Mouse (Mus musculus) T-helper 17 cell (primary cell): Measurements from ENCODE around the gene Dnah14.

Experiments used
- in situ Hi-C, 2 experiments: fragments of 300-600 bp; cut with MboI, MseI; formaldehyde crosslinking; loops; 1 replicate in 1 of 2; 2 replicates in 1 of 2; pipeline ENCODE4 v1.15.1; 2025; ENCODE audit warnings: high pct_unique_total_duplicates in 2 of 2

Gene Dnah14

DNA sequence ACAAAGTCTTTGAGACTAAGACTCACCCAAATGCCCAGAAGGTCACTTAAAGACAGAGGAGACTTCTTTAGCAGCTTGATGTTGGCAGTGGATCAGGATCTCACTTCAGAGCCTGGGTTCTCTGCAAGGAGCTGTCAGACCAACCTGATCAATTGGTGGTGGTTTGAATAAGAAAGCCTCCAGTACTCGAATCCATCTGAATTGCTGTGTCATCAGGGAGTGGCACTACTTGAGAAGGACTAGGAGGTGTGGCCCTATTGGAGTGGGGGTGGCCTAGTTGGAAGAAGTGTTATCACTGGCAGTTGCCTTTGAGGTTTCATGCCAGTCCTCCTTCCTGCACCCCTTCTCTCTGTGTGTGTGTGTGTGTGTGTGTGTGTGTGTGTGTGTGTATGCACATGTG lies 200.2 kb downstream of the Dnah14 start:
- in situ Hi-C loops, result no loop called here

DNA sequence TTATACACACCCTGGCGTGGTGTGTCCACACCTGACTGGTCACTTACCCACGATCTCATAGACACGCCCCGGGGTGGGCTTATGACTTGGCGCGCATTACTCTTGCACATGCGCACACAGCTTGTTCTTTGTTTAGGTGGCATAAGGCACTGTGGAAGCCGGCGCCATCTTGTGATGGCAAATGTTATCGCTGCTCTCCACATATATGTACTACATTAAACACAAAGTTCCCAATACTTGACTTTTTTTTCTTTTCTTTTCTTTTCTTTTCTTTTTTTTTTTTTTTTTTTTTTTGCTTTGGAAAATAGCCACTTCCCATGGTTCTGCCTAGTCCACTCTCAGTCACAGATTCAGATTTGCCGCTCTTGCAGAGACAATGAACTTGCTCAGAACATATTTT lies 206.2 kb downstream of the Dnah14 start:
- in situ Hi-C loops, result loop anchor here in 1 of 2 experiments (10.0 kb wide), 1 partner anchor 488 kb away; no protein-coding TSS in a partner anchor

DNA sequence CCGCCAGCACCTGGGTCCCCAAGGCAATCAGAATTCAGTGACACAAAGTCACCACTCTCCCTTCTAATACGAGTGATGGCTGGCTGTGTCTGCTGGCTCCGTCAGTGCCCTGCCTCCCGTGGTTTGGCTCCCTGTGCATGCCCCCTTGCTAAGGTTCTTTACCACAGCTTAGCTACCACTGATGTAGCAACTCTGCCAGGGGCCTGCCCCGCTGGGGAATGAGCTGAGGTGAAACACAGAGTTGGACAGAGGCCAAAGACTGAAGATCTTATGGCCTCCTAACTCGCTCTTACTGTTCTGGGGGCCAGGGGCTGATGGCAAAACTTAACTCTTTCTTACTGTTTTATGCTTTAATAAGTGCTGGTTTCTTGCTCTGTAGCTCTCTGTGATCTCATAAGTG lies 213.6 kb downstream of the Dnah14 start:
- in situ Hi-C loops, result loop anchor here in 1 of 2 experiments (10.0 kb wide), 1 partner anchor 495 kb away; no protein-coding TSS in a partner anchor

DNA sequence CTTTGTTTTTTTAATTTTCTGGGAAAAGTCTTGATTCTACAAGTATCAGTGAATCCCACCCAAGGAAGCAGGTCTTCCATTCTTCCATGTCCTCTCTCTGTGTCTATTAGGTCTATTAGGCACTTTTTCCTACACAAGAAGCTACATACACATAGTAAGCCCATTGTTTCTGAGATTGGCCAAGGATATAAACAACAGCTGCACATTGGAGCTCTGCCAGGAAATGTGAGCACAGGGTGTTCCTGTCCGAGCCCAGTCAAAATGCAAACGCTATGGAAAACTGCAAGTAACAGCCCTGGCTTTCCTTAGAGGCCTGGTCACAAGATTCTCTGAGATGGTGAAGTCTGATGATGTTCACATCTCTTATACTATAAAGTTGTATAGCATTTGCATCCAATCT lies 217.2 kb downstream of the Dnah14 start:
- in situ Hi-C loops, result no loop called here

DNA sequence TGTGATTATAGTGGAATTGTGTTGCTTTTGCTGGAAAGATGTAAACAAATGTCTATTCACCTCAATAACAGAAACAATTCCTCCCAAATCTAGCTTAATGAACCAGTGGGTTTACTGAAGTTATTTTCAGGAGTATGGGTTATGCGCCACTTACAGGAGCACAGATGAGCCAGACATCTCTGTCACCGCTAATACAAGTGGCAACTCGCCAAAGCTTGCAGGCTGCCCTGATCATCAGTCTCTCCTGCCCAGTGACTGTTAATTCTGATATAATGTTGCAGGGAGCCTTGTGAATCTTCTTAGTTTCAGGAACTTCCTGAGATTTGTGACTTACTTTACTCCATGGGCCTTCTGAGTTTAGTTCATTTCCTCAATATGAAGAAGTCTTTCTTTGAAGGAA lies 223.6 kb downstream of the Dnah14 start:
- in situ Hi-C loops, result no loop called here

DNA sequence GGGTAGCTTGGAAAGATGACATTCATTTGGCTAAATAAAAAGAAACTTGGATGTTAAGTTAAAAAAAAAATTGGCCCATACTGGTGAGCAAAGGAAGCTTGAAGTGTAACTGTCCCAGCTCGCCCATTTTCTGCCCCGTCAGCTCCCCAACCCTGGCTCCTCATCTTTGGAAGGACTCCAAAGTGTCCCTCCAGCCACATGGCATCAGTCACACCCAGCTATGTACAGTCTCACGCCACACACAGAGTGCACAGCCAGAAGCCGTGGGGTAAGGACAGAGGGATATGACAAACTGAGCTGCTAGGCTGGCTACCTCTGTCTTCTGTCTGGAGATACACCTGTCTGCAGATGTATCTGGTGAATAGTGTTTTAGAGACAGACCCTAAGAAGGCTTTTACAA lies 224.3 kb downstream of the Dnah14 start:
- in situ Hi-C loops, result no loop called here

DNA sequence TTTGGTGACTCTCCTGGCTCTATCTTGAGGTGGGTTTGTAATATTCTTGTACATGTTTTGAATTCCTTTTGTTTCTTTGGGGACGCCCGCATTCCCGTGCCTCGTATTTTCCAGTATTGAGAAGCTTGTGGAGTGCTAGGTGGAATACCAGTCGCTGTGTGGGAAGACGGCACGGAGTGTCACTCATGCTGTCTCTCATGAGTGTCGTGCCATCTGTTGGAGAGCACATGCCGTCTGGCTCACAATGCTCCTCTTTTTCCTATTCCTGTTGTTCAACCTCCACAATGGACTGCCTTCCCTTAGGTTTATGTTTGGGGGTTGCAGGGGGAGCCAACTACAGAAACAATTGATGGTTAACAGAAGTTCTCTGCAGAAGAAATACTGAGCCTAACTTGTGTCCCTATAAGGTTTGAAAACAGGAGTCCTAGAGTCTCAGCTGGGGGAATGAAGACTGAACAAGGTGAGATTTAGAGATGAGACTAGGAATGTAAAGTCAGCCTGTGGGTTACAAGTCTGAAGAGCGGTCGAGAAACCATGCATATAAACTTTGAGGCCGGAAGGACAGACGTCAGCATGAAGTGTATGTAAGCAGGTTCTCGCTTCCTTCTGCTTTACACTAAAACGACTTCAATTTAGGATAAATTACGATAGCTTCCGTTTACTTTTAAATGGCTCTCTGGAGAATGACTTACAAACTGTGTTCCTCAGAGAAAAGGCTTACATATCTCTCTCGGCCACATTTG lies 235.3 kb downstream of the Dnah14 start:
- in situ Hi-C loops, result no loop called here

DNA sequence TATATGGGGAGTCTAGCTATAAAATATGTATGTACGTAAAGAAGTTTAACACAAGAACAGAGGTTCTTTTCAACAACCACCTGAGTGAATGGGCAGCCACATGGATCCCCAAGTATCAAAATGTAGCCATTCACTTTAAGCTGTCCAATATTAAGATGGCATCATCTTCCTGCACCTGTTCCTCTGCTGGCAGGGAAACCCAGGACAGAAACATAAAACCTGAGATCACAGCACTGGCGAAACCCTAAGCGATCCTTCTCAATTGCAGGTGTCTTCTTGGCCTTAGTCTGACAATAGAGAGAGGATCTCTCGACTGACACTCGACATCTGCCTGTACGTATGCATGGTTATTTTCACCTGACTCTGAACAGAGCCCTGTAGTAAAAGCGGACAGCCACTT lies 250.4 kb downstream of the Dnah14 start:
- in situ Hi-C loops, result loop anchor here in 1 of 2 experiments (5.0 to 25.0 kb wide), 2 partner anchors 36 to 964 kb away; partner anchors contain the start of gene Sde2

DNA sequence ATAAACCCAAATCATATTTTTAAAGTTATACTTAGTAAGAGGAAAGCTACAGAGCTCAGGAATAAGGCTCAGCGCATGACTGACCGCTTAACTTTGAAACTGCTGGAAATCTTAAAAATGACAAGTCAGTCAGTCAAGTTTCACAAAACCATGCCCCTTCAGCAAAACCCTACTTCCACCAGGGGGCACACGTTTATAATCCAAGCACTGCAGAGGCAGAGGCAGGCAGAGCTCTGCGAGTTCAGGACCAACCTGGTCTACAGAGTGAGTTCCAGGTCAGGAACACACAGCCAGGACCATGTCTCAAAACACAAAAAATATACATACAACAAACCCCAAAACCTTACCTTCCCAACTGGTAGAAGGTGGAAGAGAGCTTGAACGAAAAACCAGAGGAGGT lies 252.0 kb downstream of the Dnah14 start:
- in situ Hi-C loops, result loop anchor here in 1 of 2 experiments (5.0 to 25.0 kb wide), 2 partner anchors 34 to 966 kb away; partner anchors contain the start of gene Sde2

DNA sequence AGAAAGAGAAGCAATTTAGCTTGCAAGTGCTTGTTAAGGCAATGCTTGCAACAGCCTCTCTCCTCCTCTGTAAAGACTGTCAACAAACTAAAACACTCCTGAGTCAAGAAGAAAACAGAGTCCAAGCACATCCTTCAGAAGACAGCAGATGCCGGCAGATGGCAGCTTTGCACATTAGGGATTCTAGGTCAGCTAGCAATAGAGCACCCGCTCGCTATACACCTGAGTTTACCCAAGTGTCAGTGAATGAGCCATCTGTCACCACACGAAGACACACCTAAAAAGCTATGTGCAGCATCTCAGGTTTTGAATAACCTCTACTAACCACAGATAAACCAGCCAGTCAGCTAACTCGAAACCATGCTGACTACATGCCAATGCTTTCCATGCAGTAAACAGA lies 256.4 kb downstream of the Dnah14 start:
- in situ Hi-C loops, result loop anchor here in 1 of 2 experiments (10.0 to 25.0 kb wide), 2 partner anchors 970 to 1392 kb away; partner anchors contain the start of genes Disp1 and Sde2

DNA sequence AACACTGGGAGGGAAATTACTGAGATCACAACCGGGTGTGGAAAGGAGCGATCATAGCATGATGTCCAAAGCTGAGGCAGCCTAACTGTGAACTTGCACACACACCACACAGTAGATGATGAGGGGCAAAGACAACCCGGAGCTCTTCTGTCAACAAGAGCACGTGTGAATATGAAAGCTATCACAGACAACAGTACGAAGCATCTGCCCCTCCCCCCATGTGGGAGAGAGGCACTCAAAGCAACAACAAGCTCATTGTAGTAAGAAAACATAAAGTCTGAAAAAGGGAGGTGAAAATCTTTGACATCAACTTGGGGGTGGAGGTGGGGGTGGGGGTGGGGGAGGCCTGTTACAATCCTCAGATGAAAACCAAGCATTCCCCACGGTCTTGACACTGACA lies 256.8 kb downstream of the Dnah14 start:
- in situ Hi-C loops, result loop anchor here in 1 of 2 experiments (10.0 to 25.0 kb wide), 2 partner anchors 971 to 1392 kb away; partner anchors contain the start of genes Disp1 and Sde2

DNA sequence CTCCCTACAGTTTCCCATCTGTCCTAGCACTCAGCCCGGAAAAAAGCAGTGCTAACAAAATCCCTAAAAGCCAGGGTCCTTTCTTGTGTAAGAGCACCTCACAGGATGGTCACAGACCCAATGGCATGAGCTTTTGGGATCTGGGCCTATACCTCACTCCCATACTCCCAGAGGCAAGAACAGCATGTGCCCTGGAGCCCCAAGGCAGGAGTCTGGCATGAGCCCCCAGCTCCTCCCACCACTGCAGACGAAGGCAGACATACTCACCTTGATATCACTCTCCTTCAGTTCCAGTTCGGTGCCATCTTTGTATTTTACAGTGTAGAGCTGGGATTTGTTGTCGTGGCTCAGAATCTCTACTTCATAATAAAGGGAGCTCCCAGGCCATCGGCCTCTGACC lies 261.8 kb downstream of the Dnah14 start:
- in situ Hi-C loops, result loop anchor here in 1 of 2 experiments (10.0 to 25.0 kb wide), 2 partner anchors 976 to 1387 kb away; partner anchors contain the start of genes Disp1 and Sde2

DNA sequence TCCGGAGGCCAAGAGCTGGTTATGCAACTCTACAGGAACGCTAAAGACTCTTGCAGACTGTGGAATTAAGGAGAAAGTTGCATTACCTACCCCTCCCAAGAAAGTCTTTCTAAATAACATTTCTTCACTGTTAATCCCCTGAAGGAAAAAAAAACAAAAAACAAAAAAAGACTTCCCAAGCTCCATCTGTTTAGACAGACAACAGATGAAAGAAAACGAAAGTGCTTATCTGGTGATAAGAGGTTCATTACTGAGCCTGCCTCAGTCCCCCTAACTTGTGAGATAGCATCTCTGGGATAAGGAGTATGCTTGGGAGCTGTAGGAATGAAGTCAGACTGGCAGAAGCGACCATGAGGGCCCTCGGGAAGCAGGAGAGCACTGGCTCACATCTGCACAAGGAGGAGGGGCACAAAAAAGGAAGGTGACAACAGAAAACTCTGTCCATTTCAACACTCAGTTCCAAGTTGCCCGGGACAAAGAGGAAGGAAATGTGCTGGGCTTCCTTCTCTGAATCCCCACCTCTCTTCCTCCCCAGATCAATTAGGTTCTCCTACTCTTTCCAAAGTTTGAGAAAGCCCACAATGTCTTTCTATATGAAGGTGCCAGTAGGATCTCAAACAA lies 263.5 kb downstream of the Dnah14 start:
- in situ Hi-C loops, result loop anchor here (5.0 to 25.0 kb wide), 4 partner anchors 42 to 1465 kb away; partner anchors contain the start of genes Disp1 (in 1 of the 2) and Sde2 (in 1 of the 2)

DNA sequence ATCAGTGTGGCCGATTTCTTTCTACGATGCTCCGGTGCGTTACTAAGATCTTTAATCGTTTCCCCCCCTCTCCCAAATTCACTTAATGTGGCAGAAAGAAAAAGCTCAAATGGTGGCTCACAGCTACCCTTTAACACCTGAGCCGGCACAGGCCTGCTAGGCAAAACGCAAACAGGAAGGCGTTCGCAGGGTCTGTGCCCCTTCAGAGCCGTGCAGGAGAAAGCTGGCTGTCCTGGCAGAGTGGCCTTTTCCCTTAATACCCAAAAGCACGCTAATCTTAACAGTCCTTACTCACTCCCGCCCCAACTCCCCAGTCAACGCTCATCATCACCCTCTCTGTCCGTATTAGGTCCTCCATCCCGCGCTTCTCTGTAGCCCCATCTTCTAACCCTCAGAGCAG lies 265.0 kb downstream of the Dnah14 start:
- in situ Hi-C loops, result loop anchor here (5.0 to 25.0 kb wide), 3 partner anchors 41 to 1467 kb away; partner anchors contain the start of gene Sde2 (in 1 of the 2)

DNA sequence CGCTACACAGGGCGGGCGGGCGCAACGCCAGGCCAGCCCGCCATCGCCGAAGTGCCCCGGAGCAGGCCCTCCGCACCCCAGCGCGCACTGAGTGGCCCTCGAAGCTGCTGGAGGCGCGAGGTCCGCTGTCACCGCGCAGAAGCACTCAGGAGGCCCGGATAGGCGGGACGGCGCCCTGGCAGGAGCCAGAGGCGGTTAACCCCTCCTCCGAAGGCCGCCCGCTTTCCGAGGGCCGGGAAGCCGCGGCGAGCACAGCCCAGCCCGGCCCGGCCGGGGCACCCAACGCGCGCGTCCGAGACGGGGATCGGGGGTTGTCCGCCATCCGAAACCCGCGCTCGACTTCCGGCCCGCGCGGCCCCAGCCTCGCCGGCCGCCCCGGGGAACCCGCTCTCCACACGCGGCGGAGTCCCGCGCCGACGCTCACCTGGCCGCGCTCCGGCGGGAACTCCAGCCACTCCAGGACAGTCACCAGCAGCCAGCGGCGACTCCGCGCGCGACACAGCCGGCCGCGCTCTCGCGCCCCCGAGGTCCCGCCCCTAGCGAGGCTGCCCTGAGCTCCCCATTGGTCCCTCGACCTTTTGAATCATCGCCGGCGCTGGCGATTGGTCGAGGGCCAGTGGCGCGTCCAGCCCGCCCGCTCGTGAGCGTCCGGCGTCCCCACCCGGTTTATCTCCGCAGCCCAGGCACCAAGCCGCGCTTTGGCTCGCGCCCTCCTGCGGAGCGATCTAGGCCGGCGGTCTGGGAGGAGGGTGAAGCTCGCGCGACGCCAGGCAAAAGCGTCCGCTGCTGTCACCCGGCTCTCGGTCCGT lies 265.7 kb downstream of the Dnah14 start:
- in situ Hi-C loops, result loop anchor here (5.0 to 25.0 kb wide), 3 partner anchors 40 to 1467 kb away; partner anchors contain the start of gene Sde2 (in 1 of the 2)

DNA sequence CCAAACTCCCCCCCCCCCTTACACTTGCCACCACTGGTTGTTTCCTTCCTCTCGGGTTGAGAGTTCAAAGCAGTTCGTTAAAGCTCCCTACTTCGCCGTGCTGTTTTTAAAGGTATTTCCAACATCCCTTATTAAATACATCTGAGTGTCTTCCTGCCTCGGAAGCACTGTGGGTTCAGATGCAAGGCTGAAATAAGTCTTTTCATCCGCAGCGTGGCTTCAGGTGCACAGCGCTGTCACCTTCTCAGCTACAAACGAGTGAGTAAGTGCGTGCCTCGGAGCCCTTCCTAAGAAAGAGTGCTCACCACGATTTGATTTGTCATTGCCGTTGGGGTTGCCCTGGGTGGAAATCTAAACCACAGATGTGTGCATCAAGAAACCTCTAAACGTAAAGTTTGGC lies 266.4 kb downstream of the Dnah14 start, which contains the start of gene Lbr:
Gene Lbr (minus strand): TSS at position 266 of the 400 bp plus-strand sequence.
- in situ Hi-C loops, result loop anchor here (5.0 to 25.0 kb wide), 3 partner anchors 40 to 1468 kb away; partner anchors contain the start of gene Sde2 (in 1 of the 2)

DNA sequence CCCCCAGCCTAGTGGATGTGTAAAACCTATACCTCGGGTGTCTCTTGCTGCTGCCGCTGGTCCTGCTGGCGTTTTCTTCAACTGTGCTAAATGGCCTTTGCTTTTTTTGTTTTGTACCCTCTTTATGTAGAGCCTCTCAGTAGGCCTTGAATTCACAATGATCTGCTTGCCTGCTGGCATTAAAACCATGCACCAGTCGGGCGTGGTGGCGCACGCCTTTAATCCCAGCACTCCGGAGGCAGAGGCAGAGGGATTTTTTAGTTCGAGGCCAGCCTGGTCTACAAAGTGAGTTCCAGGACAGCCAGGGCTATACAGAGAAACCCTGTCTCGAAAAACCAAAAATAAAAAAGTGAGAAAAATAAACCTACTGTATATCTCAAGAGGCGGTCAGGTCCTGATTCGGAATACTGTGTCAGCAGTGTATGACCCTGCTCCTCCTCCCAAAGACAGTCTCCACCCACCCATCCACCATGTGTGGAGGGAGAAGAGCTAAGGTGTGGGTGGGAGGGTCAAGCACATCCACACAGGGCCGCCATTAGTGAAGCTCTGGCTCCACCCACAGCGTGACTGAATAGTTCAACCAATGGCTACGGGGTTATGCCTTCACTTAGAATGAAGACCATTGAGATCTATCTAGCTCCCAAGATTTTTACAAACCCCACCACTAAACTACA lies 268.7 kb downstream of the Dnah14 start:
- in situ Hi-C loops, result loop anchor here (5.0 to 25.0 kb wide), 3 partner anchors 37 to 1470 kb away; partner anchors contain the start of gene Sde2 (in 1 of the 2)

DNA sequence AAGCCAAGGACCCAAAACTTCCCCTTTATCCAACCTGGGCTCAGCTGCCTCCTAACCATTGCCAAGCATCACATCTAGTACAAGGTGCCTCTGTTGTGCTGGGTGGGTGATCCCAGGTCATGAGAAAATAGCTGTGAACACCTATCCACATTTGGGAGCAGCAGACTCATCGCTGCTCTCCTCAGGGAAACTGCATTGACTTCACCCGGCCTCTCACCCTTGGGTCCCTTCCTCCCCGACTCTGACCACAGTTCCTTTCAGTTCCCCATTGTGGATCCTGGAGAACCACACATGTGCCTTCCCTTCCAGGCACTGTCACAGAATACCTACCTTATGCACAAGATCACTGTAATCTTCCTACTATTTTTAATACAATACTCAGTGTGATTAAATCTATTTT lies 269.4 kb downstream of the Dnah14 start:
- in situ Hi-C loops, result loop anchor here in 1 of 2 experiments (10.0 to 25.0 kb wide), 2 partner anchors 983 to 1471 kb away; partner anchors contain the start of gene Sde2

DNA sequence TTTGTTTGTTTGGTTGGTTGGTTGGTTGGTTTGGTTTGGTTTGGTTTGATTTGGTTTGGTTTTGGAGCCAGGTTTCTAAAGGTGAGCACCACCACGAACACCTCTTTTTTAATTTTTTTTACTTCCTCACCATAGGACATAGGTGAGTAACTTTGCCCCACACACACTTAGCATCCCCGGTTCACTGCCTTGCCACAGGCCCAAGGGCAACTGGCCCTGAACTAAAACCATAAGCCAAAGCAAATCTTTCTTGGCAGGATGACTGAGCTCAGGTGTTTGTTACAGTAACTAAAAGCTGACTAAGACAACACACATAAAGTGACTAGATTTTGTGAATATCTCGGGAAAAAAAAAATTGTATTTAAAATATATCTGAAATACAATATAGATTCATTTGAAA lies 271.0 kb downstream of the Dnah14 start:
- in situ Hi-C loops, result loop anchor here in 1 of 2 experiments (10.0 to 25.0 kb wide), 2 partner anchors 985 to 1473 kb away; partner anchors contain the start of gene Sde2

DNA sequence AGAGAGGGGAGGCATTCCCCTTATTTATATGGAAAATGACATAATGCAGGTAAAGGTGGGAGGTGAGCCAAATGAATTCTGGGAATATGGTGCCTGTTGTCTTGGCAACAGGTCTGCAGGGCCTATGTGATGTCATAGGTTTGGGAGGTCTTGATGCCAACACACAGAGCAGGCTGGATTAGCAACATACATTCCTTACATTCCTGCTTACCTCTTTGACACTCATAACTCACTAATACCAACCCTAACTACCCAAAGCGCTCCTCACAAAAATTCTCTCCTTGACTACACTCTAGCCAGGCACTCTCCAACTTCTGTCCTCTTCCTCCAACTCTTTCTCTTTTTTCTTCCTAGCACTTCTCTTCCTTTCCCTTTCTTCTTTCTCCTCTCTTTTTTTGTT lies 271.9 kb downstream of the Dnah14 start:
- in situ Hi-C loops, result loop anchor here in 1 of 2 experiments (10.0 to 25.0 kb wide), 2 partner anchors 986 to 1473 kb away; partner anchors contain the start of gene Sde2
